Mouse (Mus musculus) forebrain, embryonic 16.5 days (tissue): ENCODE measurements at regions not wholly inside any gene's neighbourhood (a gene's known extent, or its start where the extent isn't known, plus 50 kb on each side); places are given as distances from the start of the nearest gene placed in this dataset.

Experiments used
- ATAC-seq: fragments of 200-750 bp; cut with Nextera tagmentation; 2 replicates; pipeline ENCODE4 v1.8.0; 2017; ENCODE audit warnings: mild to moderate bottlenecking, moderate library complexity
- H3K27ac ChIP-seq: fragments of 300-500 bp; sonication (generic); 2 replicates; pipeline ENCODE4 v1.5.1; 2014; ENCODE audit warnings: low read length, control low read depth
- H3K27me3 ChIP-seq: fragments of 300-500 bp; sonication (generic); replicated peaks from 2 replicates; pipeline ENCODE4 v1.6.1; 2014; ENCODE audit warnings: low read length; ENCODE audit not compliant: control insufficient read depth, insufficient read depth
- H3K36me3 ChIP-seq: fragments of 300-500 bp; sonication (generic); 2 replicates; pipeline ENCODE4 v1.6.1; 2014; ENCODE audit not compliant: control insufficient read depth, insufficient read depth
- H3K4me1 ChIP-seq: fragments of 300-500 bp; sonication (generic); replicated peaks from 2 replicates; pipeline ENCODE4 v1.6.1; 2014; ENCODE audit warnings: low read length; ENCODE audit not compliant: control insufficient read depth, insufficient read depth
- H3K4me2 ChIP-seq: fragments of 300-500 bp; sonication (generic); 2 replicates; pipeline ENCODE4 v1.6.1; 2014; ENCODE audit warnings: mild to moderate bottlenecking, low read length, control low read depth
- H3K4me3 ChIP-seq: fragments of 300-500 bp; sonication (generic); replicated peaks from 2 replicates; pipeline ENCODE4 v1.5.1; 2014; ENCODE audit warnings: mild to moderate bottlenecking, low read length, control low read depth
- H3K9ac ChIP-seq: fragments of 300-500 bp; sonication (generic); replicated peaks from 2 replicates; pipeline ENCODE4 v1.6.1; 2014; ENCODE audit warnings: low read depth, low read length, control low read depth
- H3K9me3 ChIP-seq: fragments of 300-500 bp; sonication (generic); 2 replicates; pipeline ENCODE4 v1.6.1; 2016; ENCODE audit warnings: low read length; ENCODE audit not compliant: control insufficient read depth
- WGBS: fragments of 180-500 bp; shearing (Covaris S2); extraction: QIAGEN DNeasy Blood & Tissue Kit; methylation state at CpG from one replicate; pipeline ENCODE4 v1.1.7; 2014; 5-methylcytosine and 5-hydroxymethylcytosine counted together

GRCm38 (mm10) chr16:93137249-93137648, 311.3 kb upstream of the Runx1 start:
- Histone ChIP-seq H3K4me1 (no peaks in the 10 kb centered on the region), H3K36me3 (no peaks in the 10 kb centered on the region), H3K4me2 (no peak overlapping the region), H3K27me3 (no peaks in the 10 kb centered on the region), H3K9me3 (no peaks in the 10 kb centered on the region), H3K27ac (no peak overlapping the region), H3K9ac (no peak overlapping the region), H3K4me3 (no peak overlapping the region)
- ATAC-seq, result no peak
- 55% methylated on average over 1 of the region's 1 CpGs for WGBS

- no peak for ATAC-seq
- no peak overlapping the region for H3K27ac ChIP-seq
- no peaks in the 10 kb centered on the region for H3K27me3 ChIP-seq
- H3K4me3 ChIP-seq, result no peak overlapping the region
- H3K9me3 ChIP-seq, result no peaks in the 10 kb centered on the region
- no peaks in the 10 kb centered on the region for H3K36me3 ChIP-seq
- H3K4me1 ChIP-seq, result no peaks in the 10 kb centered on the region
- 81% methylated on average over 5 of the region's 5 CpGs for WGBS
- H3K9ac ChIP-seq, result no peak overlapping the region
- H3K4me2 ChIP-seq, result no peak overlapping the region
Observed at GRCm38 (mm10) chr16:93131404-93131803, 305.5 kb upstream of the Runx1 start.

- 85% methylated on average over 6 of the region's 6 CpGs for WGBS
- no peak for ATAC-seq
Observed at GRCm38 (mm10) chr16:93130622-93131021, 304.7 kb upstream of the Runx1 start.

GRCm38 (mm10) chr16:93123707-93124106, 297.8 kb upstream of the Runx1 start:
- 90% methylated on average over 7 of the region's 8 CpGs for WGBS
- no peak overlapping the region for H3K4me3 ChIP-seq
- no peak for ATAC-seq

More at GRCm38 (mm10) chr16:93130622-93131021, 304.7 kb upstream of the Runx1 start:
- Histone ChIP-seq H3K9me3 (no peaks in the 10 kb centered on the region), H3K4me3 (no peak overlapping the region), H3K36me3 (no peaks in the 10 kb centered on the region), H3K4me2 (no peak overlapping the region), H3K9ac (no peak overlapping the region), H3K4me1 (no peaks in the 10 kb centered on the region), H3K27ac (no peak overlapping the region), H3K27me3 (no peaks in the 10 kb centered on the region)

GRCm38 (mm10) chr16:93116111-93116969, 290.4 kb upstream of the Runx1 start:
- WGBS, result 32% methylated on average over 16 of the region's 16 CpGs
- ATAC-seq, result no peak

More at GRCm38 (mm10) chr16:93123707-93124106, 297.8 kb upstream of the Runx1 start:
- H3K36me3 ChIP-seq, result no peaks in the 10 kb centered on the region
- H3K27ac ChIP-seq, result no peak overlapping the region
- H3K4me1 ChIP-seq, result no peaks in the 10 kb centered on the region
- no peak overlapping the region for H3K4me2 ChIP-seq
- no peaks in the 10 kb centered on the region for H3K9me3 ChIP-seq
- H3K27me3 ChIP-seq, result no peaks in the 10 kb centered on the region
- H3K9ac ChIP-seq, result no peak overlapping the region

GRCm38 (mm10) chr16:93110912-93111311, 285.0 kb upstream of the Runx1 start:
- 75% methylated on average over 3 of the region's 3 CpGs for WGBS
- no peak overlapping the region for H3K27ac ChIP-seq
- no peaks in the 10 kb centered on the region for H3K36me3 ChIP-seq
- no peak overlapping the region for H3K4me2 ChIP-seq
- no peaks in the 10 kb centered on the region for H3K9me3 ChIP-seq
- H3K27me3 ChIP-seq, result no peaks in the 10 kb centered on the region
- H3K9ac ChIP-seq, result no peak overlapping the region
- no peak for ATAC-seq
- H3K4me3 ChIP-seq, result no peak overlapping the region
- no peaks in the 10 kb centered on the region for H3K4me1 ChIP-seq

More at GRCm38 (mm10) chr16:93116111-93116969, 290.4 kb upstream of the Runx1 start:
- no peak overlapping the region for H3K4me3 ChIP-seq
- no peaks in the 10 kb centered on the region for H3K4me1 ChIP-seq
- no peaks in the 10 kb centered on the region for H3K36me3 ChIP-seq
- no peak overlapping the region for H3K9ac ChIP-seq
- no peak overlapping the region for H3K4me2 ChIP-seq
- H3K9me3 ChIP-seq, result no peaks in the 10 kb centered on the region
- no peaks in the 10 kb centered on the region for H3K27me3 ChIP-seq
- no peak overlapping the region for H3K27ac ChIP-seq

GRCm38 (mm10) chr16:93110451-93110850, 284.5 kb upstream of the Runx1 start:
- no peak overlapping the region for H3K9ac ChIP-seq
- no peak for ATAC-seq
- no peak overlapping the region for H3K27ac ChIP-seq
- no peak overlapping the region for H3K4me2 ChIP-seq
- no peaks in the 10 kb centered on the region for H3K36me3 ChIP-seq
- WGBS, result 79% methylated on average over 6 of the region's 6 CpGs
- H3K4me1 ChIP-seq, result no peaks in the 10 kb centered on the region
- H3K4me3 ChIP-seq, result no peak overlapping the region
- H3K27me3 ChIP-seq, result no peaks in the 10 kb centered on the region
- H3K9me3 ChIP-seq, result no peaks in the 10 kb centered on the region

GRCm38 (mm10) chr16:93109683-93110407, 283.9 kb upstream of the Runx1 start:
- no peaks in the 10 kb centered on the region for H3K36me3 ChIP-seq
- no peaks in the 10 kb centered on the region for H3K4me1 ChIP-seq
- no peaks in the 10 kb centered on the region for H3K27me3 ChIP-seq
- 87% methylated on average over 12 of the region's 12 CpGs for WGBS
- H3K4me2 ChIP-seq, result no peak overlapping the region
- H3K9me3 ChIP-seq, result no peaks in the 10 kb centered on the region
- ATAC-seq, result no peak
- H3K9ac ChIP-seq, result no peak overlapping the region
- H3K27ac ChIP-seq, result no peak overlapping the region
- H3K4me3 ChIP-seq, result no peak overlapping the region

- no peaks in the 10 kb centered on the region for H3K9me3 ChIP-seq
- H3K36me3 ChIP-seq, result no peaks in the 10 kb centered on the region
- no peak overlapping the region for H3K27ac ChIP-seq
- no peak for ATAC-seq
- no peaks in the 10 kb centered on the region for H3K4me1 ChIP-seq
- no peak overlapping the region for H3K4me2 ChIP-seq
- WGBS, result 82% methylated on average over 5 of the region's 5 CpGs
- H3K9ac ChIP-seq, result no peak overlapping the region
- no peak overlapping the region for H3K4me3 ChIP-seq
- H3K27me3 ChIP-seq, result no peaks in the 10 kb centered on the region
Observed at GRCm38 (mm10) chr16:93107524-93107845, 281.5 kb upstream of the Runx1 start.
